Mouse (Mus musculus) urinary bladder, postnatal 25 days (tissue): ENCODE data around the gene 4930522H14Rik.

Experiments
- DNase-seq: peaks from one replicate; pipeline ENCODE4 v3.0.0; 2022; ENCODE audit warnings: low spot score

The 4930522H14Rik gene

DNA sequence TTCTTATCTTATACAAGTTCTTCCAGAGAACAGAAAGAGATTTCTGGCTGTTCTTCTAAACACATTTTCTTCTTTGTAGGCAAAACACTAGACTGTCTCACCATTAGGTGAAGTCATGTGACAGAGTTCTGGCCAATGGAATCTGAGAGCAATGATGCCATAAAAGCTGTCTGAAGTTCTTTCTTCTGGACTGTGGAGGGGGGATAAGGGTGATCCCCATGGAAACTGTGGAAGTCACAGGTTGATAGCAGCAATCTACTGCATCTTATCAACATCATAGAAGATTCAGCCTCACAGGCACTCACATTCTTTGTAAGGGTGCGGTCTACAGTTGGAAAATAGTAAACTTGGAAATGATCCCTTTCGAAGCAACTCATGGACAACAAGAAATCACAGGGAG is at the start of gene 4930522H14Rik:
Gene 4930522H14Rik, minus strand, starts transcription at position 187 of the 400 bp plus-strand sequence.
- no peak for DNase-seq

DNA sequence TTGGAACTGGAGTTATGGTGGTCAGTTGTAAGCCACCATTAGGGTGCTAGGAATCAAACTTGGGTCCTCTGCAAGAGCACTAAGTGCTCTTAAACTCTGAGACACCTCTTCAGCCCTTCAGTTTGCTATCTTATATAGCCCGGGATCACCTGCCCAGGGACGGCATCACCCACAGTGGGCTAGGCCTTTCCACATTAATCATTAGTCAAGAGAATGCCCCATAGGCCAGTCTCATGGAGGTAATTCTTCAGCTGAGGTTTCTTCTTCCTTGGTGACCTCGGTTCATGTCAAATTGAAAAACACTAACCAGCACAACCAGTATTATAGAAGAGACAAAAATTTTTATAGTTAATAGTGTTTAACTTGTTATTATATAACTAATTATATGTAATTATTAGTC is 47.3 kb upstream of the 4930522H14Rik start:
- DNase-seq = no peak

DNA sequence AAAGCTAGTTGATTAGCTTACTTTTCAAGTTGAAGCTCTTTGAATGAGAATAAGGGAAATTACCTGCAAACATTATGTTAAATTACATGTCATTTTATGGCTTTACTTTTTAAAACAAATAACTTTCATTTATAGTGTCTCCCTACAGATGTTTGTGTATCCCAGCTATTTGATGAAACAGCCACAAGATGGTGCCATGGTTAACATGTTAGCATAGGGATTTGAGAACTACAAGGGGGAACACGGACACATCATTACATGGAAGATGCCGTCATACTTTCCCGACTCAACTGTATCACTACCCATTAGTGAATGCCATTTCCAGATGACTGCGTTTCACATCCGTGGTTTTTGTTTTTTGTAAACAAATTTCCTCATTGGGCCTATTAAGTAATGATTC is 45.8 kb upstream of the 4930522H14Rik start:
- DNase-seq = no peak

DNA sequence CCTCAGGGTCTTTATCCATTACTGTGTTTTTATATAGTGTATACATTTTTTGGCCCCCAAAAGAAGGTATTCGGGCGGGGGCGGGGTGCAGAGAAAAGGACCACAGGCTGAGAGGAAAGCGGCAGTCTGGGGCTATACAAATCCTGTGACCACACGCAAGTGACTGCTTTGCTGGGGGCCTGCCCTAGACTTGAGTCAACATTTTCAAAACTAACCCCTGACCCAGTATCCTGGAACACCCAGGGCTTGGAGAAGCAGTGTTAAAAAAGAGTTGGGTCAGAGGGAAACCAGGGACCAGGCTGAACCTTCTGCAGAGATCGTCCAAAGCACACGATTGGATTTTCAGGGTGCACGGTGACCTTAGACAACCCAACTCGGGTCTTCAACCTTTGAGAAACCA is 43.7 kb upstream of the 4930522H14Rik start:
- no peak for DNase-seq

DNA sequence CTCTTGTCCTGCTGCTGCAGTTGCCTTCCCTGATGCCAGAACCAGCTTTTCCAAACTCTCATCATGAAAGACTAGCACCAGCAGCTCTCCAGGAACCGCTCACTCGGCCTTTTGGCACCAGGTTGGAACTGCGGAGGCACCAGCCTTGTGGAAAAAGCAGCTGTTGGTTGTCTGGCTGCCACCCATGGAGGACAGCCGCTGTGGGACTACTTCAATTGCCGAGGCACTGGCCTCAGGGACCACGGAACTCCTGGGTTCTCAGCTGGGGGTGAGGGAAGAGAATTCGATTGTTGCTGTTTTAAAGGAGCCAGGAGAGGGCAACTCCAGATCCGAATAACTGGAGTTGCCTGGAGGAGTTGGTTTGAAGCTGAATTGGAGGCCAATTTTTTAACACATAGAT is 43.2 kb upstream of the 4930522H14Rik start:
- DNase-seq = no peak

DNA sequence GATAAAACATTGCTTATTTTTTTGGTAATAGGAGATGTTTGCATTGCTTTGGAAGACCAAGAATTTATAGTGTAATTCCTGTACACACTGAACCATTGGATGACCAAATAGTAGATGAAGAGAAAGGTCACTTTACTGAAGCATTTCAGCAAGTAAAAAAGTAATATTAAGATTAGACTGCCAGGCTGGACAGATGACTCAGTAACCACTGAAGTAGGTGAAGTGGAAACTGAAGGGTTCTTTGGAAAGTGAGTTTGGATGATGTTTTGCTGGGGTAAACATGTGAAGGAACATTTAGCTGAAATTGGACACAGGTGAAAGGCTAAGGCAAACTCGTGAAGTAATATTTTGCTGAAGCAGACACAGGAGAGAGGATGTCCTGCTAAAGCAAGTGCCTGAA is 41.5 kb upstream of the 4930522H14Rik start:
- no peak for DNase-seq

DNA sequence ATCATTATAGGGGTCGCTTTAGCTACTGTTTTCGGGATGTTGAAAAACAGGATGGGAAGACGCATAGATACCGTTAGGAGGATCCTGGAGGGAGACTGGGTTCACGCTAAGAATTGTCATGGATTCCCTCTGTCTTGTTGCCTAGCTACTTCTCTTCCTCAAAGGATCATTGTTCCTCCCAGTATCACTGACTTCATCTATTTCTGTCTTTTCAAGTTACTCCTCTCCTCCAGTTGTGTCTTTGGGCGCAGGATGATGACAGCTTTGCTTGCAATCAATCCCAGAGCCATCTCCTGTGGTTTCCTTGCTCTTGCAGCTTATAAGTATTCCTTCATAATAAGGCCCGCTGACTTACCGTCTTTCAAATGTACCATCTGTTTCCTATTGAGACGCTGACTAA is 38.3 kb upstream of the 4930522H14Rik start:
- no peak for DNase-seq

DNA sequence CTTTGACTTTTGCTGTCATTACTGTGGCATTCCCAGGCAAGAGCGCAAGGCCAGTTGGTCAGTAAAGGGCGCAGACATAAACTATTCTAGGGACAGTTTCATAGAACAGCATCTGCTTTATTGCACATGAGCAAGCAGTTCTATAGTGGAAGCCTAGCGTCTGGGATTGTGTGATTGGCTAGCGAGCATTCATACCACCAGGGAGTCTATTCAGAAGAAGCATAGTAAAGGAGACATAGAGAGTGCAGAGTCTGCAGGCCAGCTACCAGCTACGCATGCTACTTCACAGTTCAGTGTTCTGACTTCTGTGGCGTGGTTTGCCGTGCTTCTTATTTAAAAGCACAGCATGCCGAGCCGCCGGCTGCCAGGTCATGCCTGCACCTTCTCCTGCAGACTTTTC is 37.9 kb upstream of the 4930522H14Rik start:
- DNase-seq = no peak

DNA sequence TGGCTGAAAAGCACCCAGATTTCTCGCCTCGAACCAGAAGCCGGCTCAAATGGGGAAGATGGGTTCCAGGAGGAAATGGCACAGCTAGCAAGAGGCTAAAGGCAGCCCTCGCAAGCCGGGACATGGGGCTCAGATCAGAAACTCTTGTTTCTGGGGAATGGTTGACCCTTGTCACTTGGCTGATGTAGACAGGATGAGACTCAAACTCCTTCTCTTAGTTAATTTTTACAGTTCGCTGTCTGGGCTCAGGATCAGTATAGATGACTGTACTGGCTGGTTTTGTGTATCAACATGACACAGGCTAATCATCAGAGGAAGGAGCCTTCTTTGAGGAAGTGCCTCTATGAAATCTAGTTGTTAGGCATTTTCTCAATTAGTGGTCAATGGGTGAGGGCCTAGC is 33.6 kb upstream of the 4930522H14Rik start:
- DNase-seq = no peak

DNA sequence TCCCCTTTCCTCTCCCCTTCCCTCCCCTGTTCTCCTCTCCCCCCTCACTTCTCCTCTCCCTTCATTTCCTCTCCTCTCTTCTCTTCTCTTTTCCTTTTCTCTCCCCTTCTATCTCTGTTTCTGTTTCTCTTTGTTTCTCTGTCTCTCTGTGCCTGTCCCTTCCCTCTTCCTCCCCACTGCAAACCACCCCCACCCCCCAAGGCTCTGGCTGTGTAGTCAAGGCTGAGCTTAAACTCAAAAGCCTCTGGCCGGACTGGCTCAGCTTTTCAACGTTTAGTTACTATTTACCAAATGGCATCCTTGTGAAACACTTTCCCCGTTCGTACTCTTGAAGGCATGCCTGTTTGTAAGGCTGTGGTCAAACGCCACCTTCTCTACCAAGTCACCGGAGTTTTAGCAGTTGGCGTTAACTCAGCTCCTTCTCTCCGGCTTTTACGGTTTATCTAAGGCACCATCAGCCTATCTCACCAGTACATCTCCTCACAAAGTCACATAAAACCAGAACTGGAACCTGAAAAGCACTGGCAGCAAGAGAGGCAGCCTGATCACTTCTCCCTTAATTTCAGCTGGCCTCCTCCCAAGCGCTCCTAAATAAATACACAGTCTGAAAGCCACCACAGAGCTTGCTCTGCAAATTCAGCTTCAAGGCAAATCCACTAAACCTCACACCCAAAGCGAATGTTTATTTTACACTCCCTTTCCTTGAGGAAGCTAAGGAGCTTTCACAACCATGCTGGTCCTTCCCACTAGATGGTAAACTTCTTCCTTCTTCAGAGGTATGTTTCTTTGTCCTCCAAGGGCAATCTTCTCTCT is 19.4 kb upstream of the 4930522H14Rik start:
- DNase-seq = no peak

DNA sequence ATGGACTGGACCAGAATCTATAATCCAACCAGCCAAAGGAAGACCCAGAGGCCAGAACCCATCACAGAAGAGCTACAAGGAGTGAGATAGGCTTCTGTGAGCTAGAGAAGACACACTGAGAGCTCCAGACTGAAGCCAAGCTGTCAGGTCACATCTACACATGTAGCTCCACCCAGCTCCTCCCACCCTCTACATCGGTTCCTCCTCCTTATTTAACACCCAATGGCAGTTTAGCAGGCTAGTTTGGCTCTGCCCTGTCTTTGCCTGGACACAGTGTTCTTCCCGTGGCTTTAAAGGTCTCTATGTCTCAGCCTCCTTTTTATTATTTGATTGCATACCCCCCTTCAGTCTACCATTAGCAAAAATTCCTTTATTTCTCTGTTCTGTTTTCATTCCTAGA is 16.2 kb upstream of the 4930522H14Rik start:
- no peak for DNase-seq

DNA sequence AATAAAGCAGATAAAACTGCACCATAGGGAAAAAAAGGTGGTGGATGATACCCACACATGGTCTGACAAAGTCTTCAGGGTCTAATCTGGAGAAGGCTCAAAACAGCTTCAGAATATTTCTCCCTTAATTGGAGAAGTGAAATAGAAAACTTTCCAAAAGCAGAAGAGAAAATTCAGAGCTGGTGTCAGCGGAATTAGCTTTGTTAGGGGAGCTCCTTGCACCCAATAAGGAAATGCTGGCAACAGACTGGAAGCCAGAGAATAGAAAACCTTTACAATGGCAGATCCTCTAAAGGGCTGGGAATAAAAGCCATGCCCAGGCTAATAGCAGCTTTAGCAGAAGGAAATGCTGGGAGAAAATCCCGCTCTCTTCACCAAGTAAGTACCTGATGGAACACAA is 15.4 kb upstream of the 4930522H14Rik start:
- no peak for DNase-seq

DNA sequence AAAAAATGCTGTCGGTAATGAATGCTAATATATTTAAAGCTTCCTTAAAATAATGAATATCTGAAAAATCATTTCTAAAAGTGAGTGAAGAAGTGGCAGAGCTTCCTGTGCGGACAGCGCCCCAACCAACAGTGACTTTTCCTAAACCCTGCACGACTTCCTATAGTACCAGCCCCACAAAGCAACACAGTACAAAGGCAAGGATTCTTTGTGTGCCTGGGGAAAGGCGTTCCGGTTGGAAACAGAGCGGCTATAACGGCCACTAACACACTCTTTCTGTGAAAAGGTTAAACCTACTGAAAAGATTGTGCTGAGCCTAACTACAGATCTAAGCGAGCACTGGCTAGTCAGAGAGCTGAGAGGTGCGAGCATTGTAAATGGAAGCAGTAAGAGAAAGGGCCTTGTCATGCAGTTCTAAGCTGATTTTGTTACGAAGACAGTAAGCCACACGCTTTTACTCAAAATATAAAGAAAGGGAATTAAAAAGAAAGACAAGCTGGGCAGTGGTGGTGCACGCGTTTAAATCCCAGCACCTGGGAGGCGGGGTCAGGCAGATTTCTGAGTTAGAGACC is 766 bp downstream of the 4930522H14Rik start:
- DNase-seq = no peak

DNA sequence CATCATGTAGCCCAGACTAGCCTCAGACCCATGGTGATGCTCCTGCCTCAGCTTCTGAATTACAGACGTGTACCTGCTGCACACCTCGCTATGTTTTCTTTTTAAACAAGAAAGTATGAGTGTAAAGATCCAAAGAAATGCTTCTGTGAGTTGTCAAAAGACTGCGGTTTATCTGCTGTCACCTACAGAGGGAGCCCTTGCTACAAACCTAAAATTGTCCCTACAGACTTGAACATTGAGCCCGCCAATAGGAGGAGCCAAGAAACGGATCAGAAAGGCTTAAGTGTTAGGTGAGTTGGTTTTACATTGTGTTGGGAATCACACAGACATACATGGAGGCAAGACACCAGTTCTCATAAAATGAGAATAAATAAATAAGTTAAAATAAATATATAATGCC is 26.2 kb downstream of the 4930522H14Rik start:
- DNase-seq = peak; percentile 41

DNA sequence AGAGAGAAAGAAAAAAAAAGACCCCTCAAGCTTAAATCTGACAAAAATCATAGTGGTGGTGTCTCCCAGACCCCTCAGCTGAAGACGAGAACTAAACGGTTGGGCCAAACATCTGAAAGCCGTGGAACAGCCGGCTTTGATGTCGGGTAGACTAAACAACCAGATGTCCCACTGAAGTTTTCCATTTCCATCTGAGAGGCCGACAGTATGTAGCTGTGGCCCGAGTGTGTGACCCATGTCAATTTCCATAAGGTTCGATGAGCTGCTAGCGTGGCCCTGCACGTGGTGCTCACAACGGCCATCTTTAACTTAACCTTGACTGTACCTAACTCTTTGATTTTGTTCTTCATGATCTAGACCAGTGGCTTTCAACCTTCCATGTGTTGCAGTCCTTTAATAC is 32.6 kb downstream of the 4930522H14Rik start:
- DNase-seq = no peak

DNA sequence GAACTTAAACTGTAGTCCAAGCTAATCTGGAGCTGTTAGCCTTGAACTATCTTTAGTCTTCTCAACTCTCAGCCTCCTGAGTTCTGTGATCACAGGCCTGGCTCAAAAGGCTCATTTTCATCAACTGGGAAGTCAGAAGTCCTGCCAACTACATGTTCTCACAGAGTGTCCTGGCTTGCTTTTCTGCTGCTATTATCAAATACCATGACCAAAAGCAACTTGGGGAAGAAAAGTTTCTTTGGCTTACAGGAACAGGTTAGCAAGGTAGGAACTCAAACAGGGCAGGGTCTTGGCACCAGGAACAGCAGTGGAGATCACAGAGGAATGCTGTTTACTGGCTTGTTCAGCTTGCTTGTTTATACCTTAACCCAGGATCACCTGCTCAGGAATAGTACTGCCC is 37.5 kb downstream of the 4930522H14Rik start:
- DNase-seq = no peak

DNA sequence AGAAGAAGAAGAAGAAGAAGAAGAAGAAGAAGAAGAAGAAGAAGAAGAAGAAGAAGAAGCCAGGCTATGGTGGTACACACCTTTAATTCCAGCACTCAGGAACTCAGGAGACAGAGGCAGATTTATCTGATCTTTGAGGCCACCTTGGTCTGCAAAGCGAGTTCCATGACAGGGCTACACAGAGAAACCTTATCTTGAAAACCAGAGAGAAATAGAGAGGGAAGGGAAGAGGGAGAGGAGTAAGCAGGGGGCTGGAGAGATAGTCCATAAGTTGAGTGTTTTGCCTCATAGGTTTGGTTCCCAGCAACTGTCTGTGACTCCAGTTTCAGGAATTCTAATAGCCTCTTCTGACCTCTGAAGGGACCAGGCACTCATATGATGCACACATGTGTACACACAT is 42.3 kb downstream of the 4930522H14Rik start:
- DNase-seq = no peak

DNA sequence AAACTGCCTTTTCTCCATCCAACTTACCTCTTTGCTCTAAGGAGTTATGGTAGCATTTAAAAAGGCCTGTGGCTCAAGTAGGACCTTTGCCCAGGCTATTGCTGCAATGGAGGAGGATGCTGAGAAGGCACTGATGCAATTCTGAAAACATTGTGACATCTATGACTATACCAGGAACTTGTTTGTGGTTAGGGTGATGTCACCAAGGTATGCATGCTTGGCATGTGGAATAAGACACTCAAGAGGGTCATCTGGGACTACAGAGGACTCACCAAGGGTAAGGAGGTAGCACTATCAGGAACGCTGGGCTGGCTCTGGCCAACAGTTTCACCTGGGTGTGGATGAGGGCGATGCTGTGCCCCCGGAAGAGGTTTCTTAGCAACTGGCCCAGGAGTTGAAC is 46.5 kb downstream of the 4930522H14Rik start, which contains the start of gene Rnf11:
Gene Rnf11, minus strand, starts transcription at position 108 of the 400 bp plus-strand sequence.
- no peak for DNase-seq

DNA sequence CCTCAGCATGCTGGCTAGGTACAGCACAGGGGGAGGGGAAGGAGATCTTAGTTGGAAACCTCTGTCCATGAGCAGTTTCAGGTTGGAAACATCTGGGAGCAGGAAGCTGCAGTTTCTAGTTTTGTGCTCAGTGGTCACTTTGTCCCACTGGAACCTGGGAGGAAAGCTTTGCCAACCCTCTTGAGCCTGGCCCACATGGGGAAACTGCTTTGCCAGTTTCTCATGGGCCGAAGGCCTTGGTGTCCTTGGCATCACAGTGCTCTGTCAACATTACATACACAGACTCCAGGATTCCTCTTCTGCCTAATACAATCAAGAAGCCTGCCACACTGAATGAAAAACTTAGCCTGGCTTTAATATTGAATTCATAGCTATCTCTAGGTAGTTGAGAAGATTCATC is 48.4 kb downstream of the 4930522H14Rik start:
- no peak for DNase-seq

DNA sequence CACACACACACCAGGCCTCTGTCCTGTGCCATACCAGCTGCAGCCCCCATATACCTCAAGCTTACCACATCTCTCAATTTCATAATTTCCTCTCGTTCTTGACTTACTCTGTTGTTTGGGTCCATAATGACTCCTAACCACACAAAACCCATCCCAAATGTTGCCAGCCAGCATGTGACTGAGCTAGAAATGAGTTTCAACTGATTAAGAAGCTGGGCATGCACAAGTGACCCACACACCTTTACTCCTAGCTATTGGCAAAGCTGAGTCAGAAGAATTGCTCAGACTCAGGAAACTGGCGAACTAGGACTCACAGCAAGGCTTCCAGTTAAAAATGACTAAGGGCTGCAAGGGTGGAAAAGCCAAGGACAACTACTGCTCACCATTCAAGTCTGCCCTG is 49.7 kb downstream of the 4930522H14Rik start:
- no peak for DNase-seq

DNA sequence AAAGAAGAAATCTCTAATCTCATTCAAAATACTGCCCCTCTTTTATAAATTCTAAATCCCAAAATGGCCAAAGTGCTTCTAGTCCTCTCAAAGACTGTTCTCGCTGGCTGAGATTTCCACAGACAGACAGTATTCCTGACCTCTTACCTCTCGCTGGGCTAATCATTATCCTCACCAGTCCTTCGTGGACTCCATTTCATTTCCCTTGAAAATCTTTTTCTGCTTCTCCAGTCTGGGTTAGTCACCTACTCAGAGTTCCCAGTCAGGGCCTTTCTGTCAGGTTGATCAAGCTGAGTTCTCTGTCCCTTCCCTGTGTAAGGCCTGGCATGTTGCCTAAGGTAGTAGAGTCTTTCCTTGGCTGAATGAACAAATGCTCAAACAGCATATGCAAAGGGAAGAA is 53.6 kb downstream of the 4930522H14Rik start:
- no peak for DNase-seq

DNA sequence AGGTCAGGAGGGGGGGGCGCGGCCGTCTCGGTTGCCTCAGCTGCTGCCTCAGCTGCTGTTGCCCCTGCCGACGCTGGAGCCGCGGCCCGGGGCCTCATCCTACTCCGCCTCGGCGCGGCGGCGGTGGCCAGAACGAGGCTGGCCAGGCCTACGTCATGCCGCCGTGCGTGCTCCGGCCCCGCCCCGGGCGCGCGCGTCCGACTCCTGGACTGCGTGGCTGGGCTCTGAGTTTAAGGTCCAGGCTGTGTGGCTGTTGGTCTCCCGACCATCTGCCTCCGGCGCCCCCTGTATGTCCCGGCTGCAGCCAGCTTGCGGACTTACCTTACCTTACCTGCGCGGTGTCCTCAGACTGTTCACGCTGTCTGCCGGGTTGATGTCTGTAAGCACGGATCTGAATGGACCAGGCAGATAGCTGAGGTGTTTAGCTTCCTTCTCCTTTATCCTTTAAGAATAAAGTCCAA is 54.5 kb downstream of the 4930522H14Rik start:
- DNase-seq = peak; percentile 89
